Mouse (Mus musculus) kidney, adult 10 weeks (tissue): Measurements from ENCODE around the gene Ppm1b. TPM values are rescaled to one million over a fixed set of nuclear protein-coding genes. Genes with fewer than 3 reads are reported as not detected.

ENCODE experiments used
- polyA plus RNA-seq: library from polyadenylated mRNA; stranded (reverse); fragments of 350-450 nt; fragmentation: Illumina TruSeq; extraction: RNeasy Lipid Tissue Mini Kit (QIAGEN cat#74804); gene quantifications from one replicate; pipeline ENCODE4 v1.2.3, GENCODE M21; 2014; ENCODE audit warnings: low read depth, low replicate concordance

Ppm1b gene
- 150 TPM for polyA plus RNA-seq

DNA sequence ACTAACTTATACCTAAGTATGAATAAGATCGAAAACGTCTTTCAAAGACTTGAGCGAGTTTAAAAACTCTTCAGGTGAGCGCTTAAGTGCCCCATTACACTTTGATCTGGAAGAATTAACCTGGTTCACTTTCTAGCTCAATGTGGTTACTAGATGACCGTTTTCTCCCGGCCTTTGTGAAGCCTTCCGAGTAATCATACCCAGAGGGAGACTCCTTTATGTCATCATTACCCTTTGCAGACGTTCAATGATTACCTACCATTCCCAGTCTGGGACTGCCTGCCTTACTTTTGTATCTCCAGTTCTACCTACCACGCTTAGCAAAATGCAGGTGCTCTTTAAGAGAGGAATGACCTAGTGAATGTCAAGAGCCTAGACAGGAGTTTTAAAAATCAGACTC, at the start of gene Ppm1b:
Ppm1b (plus strand) TSS at position 301 of the 400 bp plus-strand sequence.

DNA sequence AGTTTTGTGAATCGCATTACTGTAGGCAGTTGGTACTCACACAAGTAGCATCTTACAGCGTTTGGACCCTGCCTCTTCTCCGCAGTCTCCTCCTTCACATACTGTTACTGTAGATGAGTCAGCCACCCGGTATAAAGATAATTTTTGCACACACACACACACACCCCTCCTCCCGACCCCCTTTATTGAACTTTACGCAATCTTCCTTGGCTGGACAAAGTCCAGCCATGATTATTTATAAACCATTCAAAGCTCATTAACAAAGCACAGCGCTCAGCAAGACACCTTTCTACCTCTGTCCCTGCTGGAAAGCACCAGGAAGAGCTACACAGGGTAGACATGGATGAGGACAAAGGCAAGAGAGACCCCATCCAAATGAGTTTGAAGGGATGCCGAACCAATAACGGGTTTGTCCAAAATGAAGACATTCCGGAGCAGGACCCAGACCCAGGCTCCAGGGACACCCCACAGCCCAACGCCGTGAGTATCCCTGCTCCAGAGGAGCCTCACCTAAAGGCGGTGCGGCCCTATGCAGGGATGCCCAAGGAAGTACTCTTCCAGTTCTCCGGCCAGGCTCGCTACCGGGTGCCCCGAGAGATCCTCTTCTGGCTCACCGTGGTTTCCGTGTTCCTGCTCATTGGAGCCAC, 71.7 kb downstream of the Ppm1b start, which contains the start of gene Slc3a1:
Slc3a1 (plus strand) TSS at position 284 of the 647 bp plus-strand sequence.

Other genes with a start within 250 kb of the Ppm1b start
- 81.4 TPM for gene Lrpprc, start 166.0 kb upstream of the Ppm1b start, polyA plus RNA-seq
- 841 TPM for gene Slc3a1, start 71.6 kb downstream of the Ppm1b start, polyA plus RNA-seq
- 41.5 TPM for gene Prepl, start 133.5 kb downstream of the Ppm1b start, polyA plus RNA-seq
- 13.1 TPM for gene Camkmt, start 133.8 kb downstream of the Ppm1b start, polyA plus RNA-seq